Mouse (Mus musculus) gastrocnemius, adult 18-20 months (tissue): ENCODE measurements around the gene Gm21739. TPM values are rescaled to one million over a fixed set of nuclear protein-coding genes. Genes with fewer than 3 reads are reported as not detected.
"Not testable (repeated sequence)": the region's sequence is repeated elsewhere in the genome, so short reads cannot be mapped to it uniquely, and the experiment has no call there.

ENCODE experiments used
- DNase-seq: peaks from one replicate; pipeline ENCODE4 v3.0.0; 2021; ENCODE audit warnings: low spot score
- long read RNA-seq, 2 experiments: library from polyadenylated mRNA; stranded (forward); transcript quantifications; one replicate each; pipeline ENCODE4 v2.0.0; 2021
- total RNA-seq, 2 experiments: library from RNA; stranded (reverse); gene quantifications; 2 replicates each; pipeline ENCODE4 v1.2.3; 2021

Gene Gm21739
- total RNA-seq = not detected
- long read RNA-seq, experiment 1 = 0 reads
- long read RNA-seq, experiment 2 = 0 reads

DNA sequence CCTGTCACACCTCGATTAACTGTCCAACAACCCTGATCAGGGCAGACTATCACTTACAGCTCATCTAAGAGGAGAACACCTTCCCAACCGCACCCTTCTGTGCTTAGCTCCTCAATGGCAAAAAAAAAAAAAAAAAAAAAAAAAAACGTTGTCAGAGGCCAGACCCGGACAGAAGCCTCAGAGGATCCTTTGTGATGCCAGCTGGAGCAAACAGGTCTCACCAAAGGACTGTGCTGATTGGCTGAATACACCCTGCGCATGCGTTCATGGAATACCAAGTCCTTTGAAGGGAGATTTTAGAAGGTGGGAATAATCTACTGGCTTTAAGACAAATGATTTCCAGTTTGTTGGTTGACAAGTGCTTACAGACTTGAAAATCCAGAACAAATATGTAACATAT lies at the start of gene Gm21739:
TSS of gene Gm21739 (minus strand) at position 101 of the 400 bp plus-strand sequence.
- DNase-seq = not testable (repeated sequence)
